Mouse (Mus musculus) natural killer cell, adult 2 months (primary cell): Measurements from ENCODE around the gene Amh.

Experiments
- DNase-seq, 2 experiments: peaks; one replicate each; pipeline ENCODE4 v3.0.0; 2022; ENCODE audit warnings: low spot score in 2 of 2

The Amh gene

GRCm38 (mm10) chr10:80785963-80786362 is 19.1 kb upstream of the Amh start:
- DNase-seq, result no peak

GRCm38 (mm10) chr10:80787517-80787916 is 17.5 kb upstream of the Amh start:
- DNase-seq, result no peak

GRCm38 (mm10) chr10:80790761-80791404 is 14.2 kb upstream of the Amh start:
- DNase-seq, result no peak

GRCm38 (mm10) chr10:80791476-80792174 is 13.4 kb upstream of the Amh start:
- no peak for DNase-seq

GRCm38 (mm10) chr10:80792175-80793032 is 12.6 kb upstream of the Amh start:
- no peak for DNase-seq

GRCm38 (mm10) chr10:80793033-80793784 is 11.8 kb upstream of the Amh start:
- DNase-seq, result no peak

- DNase-seq, result no peak
Observed at GRCm38 (mm10) chr10:80793803-80794202, 11.2 kb upstream of the Amh start.

- no peak for DNase-seq
Observed at GRCm38 (mm10) chr10:80794750-80795149, 10.3 kb upstream of the Amh start.

- no peak for DNase-seq
Observed at GRCm38 (mm10) chr10:80796307-80796848, 8.7 kb upstream of the Amh start.

- DNase-seq, result peak in 1 of 2 experiments; percentile 14
Observed at GRCm38 (mm10) chr10:80797186-80798149, 7.6 kb upstream of the Amh start.

- DNase-seq, result peak; percentile 95
Observed at GRCm38 (mm10) chr10:80798150-80799006, 6.7 kb upstream of the Amh start, which contains the start of the genes Sf3a2 and Plekhj1. TSS of gene Sf3a2 (plus strand) at chr10:80798198. TSS of gene Plekhj1 (minus strand) at chr10:80798626.

GRCm38 (mm10) chr10:80799070-80799566 is 5.9 kb upstream of the Amh start:
- no peak for DNase-seq

GRCm38 (mm10) chr10:80802204-80802912 is 2.7 kb upstream of the Amh start:
- no peak for DNase-seq

GRCm38 (mm10) chr10:80802996-80803395 is 2.0 kb upstream of the Amh start:
- no peak for DNase-seq

GRCm38 (mm10) chr10:80804340-80804739 is 703 bp upstream of the Amh start:
- DNase-seq, result no peak

- DNase-seq, result no peak
Observed at GRCm38 (mm10) chr10:80805322-80805721, 279 bp downstream of the Amh start.

- peak; percentile 57 to 70 for DNase-seq
Observed at GRCm38 (mm10) chr10:80805925-80806324, 882 bp downstream of the Amh start.

- no peak for DNase-seq
Observed at GRCm38 (mm10) chr10:80806341-80807056, 1.5 kb downstream of the Amh start.
